Mouse (Mus musculus) fibroblast of lung, adult 2 months (primary cell): Measurements from ENCODE around the gene Cadps2.

ENCODE experiments used
- DNase-seq: peaks from one replicate; pipeline ENCODE4 v3.0.0-alpha.2; 2011; ENCODE audit warnings: low read depth

Gene Cadps2

GRCm38 (mm10) chr6:23523710-23524109 lies 315.5 kb downstream of the Cadps2 start:
- DNase-seq: no peak

DNA sequence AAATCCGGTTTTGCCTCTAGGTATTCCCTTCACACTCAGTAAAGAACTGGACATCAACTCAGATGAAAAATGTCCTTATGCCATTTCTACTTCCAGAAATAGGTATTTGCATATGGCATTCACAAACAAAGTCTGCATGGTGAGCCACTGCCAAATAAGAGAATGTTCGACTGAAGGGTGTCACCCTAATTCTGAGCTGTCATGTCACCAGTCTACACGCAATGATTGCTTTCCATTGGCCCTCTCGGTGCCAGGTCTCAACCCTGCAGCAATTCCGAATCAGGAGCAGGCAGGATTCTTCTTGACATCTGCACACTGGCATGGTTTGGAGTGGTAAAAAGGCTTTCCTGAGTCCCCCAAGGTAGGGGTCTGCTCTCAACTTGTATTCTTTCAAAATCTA lies 316.7 kb downstream of the Cadps2 start:
- no peak for DNase-seq

DNA sequence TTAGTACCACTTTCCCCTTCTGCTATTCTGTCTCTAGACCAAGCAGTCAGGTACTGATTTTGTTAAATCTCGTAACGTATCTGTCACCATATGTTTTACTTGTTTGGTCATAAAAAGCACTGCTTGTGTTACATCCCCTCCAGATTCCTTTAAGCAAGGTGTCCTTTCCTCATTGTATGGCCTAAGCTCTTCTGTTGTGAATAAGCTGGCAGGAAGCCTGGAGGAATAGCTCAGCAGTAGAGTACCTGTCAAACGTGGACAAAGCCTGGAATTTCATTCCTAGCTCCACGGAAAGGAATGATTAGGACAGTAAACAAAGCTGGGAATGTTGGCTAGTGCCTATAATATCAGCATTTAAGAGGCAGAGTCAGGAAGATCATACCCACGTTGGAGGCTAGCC lies 340.6 kb downstream of the Cadps2 start:
- DNase-seq: no peak

DNA sequence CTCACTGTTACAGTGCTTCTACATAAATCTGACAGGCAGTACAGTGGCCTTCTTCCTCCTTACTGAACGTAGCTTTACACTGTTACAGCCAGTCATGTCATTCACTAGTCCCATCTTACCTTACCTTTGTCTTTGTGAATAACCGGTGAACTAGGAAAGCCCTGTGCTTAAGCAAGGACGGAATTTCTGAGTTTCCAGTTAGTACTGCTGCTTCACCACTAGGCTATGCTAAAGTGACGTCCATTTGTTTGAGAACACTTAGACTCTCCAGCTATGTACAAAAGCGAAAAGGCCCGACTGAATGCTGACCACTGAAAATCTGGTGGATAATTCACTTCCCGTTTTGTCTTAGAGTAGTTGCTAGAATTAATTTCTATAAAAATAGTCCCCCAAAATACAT lies 347.4 kb downstream of the Cadps2 start:
- no peak for DNase-seq

DNA sequence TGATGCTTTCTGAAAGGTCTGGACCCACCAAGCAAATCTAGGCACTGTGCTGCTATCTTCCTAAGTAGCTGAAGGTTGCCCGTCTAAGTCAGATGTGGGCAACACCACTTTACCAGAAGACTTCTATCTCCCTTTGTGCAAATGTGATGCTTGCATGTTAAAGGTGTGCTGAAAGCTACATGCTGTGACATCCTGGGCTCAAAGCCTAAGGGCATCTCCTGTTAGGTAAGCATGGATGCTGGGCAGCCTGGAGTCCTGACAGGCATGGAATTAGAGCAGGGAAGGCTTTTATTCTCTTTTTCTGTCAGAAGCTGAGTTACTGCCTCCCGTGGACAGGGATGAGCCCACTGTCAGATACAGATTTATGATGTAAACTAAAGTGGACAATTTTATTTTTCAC lies 348.8 kb downstream of the Cadps2 start:
- no peak for DNase-seq

DNA sequence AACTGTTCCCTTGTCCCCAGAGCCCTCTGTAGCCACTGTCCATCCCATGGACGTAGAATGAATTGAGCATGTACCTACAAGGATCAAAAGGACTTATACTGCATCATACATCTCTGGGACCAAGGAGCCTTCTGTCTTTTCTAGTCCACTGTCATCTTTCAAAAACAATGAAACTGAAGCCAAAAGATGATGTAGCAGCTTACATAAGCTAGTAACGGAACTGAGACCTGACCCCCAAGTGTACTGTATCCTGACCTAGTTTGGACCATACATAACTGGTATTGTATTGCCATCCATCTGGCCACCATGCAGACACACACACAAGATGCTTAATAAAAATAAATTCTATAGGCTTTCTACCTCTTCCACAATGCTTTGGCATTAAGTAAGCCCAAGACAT lies 350.2 kb downstream of the Cadps2 start:
- no peak for DNase-seq

GRCm38 (mm10) chr6:23472686-23473085 lies 366.5 kb downstream of the Cadps2 start:
- no peak for DNase-seq

DNA sequence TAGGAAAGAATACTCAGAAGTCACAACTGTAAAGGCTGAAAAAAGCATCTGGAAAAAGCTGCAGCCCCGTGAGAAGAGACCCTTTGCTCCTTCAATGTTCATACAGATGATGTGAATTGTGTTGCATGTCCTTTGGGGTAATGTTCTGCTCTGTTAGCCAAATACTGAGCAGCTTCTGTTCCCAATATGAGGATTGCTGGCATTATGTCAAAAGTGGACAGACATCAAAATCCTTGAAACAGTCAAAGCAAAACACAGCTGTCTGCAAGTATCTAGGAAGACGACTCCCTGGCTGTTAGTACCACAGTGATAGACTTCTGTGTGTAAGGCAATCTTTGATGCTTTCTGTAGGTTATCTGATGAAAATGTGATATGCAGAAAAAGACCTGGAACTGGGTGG lies 367.4 kb downstream of the Cadps2 start:
- DNase-seq: no peak

DNA sequence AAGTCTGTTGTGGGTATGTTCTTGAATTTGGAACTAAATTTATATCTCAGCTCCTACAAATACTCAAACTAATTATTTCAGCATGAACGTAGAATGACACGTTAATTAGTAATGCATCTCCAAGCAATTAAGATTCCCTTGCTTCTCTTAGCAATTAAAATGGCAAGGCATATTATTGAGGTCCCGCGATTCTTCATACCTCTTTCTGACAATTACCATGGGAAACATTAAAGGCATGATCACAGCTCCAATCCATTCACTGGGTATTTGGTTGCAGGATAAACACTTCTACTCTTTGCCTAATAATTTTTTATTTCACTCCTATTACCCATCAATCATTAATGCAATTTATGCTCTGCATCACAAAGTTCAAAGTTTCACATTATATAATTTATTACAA lies 371.3 kb downstream of the Cadps2 start:
- no peak for DNase-seq

GRCm38 (mm10) chr6:23462600-23463280 lies 376.5 kb downstream of the Cadps2 start:
- no peak for DNase-seq

- peak; percentile 12 for DNase-seq
These were observed 381.5 kb downstream of the Cadps2 start for GRCm38 (mm10) chr6:23457748-23458147.

DNA sequence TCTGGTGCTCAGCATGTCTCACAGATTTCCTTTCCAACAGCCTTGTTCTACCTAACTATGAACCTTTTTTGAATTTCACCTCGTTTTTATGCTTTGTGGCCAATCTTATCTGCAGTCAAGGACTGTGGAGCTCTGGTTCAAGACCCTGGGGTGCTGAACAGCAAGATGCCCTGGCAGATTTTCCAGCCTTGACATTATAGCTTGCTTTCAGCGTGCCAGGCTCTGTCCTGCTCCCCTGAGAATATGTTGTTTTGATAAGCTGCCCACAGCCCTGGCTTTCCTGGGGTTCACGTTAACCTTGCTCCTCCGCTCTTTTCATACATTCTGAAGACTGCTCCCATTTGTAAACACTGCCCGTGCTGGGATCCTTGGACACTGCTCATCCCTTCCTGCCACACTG lies 385.3 kb downstream of the Cadps2 start:
- DNase-seq: no peak

- DNase-seq: no peak
These were observed 399.3 kb downstream of the Cadps2 start for GRCm38 (mm10) chr6:23439897-23440296.

GRCm38 (mm10) chr6:23410256-23411049 lies 428.8 kb downstream of the Cadps2 start:
- no peak for DNase-seq

- no peak for DNase-seq
These were observed 445.1 kb downstream of the Cadps2 start for GRCm38 (mm10) chr6:23394131-23394530.

GRCm38 (mm10) chr6:23392711-23393110 lies 446.5 kb downstream of the Cadps2 start:
- no peak for DNase-seq

- DNase-seq: no peak
These were observed 452.5 kb downstream of the Cadps2 start for GRCm38 (mm10) chr6:23386711-23387110.

DNA sequence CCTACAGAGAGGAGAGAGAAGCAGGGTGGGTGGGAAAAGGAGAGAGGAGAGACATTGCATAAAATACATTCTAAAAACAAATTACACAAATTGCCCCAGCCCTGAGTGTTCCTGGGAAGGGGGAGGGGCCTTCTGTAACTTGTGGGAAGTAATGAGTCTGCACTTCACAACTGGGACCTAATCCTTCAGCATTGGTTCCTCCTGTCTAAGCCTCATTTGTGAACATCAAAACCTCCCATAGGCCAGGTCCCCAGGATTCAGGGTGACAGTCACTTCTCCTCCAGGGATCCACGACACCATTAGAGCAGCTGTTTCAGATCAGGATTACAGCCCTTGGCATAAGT lies 456.2 kb downstream of the Cadps2 start:
- DNase-seq: no peak

DNA sequence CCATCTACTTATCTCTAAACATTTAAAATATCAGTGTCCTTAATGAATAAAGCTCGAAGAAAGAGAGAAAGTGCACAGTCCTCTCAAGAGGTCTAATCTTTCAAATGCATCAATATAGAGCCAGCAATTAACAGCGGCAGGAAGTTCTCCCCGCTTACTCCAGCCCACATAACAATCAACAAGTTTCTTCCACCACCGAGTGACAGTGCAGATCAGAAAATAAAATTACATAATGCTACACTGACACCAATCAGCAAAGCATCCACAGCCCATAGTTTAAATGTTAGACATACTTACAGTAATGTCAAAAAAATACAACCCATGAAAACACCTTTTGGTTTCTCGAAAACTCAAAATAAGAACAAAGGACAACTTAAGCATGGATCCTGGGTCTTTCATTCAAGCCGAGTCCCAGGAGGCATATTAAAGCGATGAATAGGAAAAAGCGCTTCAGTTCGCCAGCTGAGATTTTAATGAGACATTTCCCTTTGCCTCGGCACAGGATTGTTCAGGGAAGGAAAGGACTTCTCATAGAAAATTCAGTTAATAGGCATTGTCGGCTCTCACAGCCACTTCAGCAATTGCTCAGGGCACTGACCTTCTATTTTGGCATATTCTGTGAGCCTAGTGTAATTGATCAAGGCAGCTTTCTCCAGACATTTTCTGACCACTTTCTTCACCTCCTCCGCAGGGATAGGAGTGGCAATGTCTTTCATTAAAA lies 456.8 kb downstream of the Cadps2 start:
- no peak for DNase-seq

DNA sequence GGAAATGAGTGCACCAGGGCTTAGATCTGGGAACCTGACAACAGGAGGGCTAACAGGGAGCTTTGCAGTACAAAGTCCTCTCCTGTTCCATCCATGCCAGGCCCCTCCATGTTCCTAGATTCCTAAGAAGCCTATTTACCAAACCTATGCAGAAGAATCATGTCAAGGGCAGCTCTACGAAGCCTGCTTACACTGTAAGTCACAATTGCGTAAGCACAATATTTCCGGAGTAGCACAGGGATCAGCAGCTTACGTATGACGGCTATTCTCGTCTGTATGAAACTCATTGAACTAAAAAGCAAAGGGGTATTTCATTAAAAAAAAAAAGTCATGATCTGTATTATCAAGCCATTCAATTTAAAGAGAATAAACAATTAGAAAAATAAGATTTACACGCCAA lies 462.9 kb downstream of the Cadps2 start:
- no peak for DNase-seq

- DNase-seq: no peak
These were observed 477.3 kb downstream of the Cadps2 start for GRCm38 (mm10) chr6:23361842-23362451.

DNA sequence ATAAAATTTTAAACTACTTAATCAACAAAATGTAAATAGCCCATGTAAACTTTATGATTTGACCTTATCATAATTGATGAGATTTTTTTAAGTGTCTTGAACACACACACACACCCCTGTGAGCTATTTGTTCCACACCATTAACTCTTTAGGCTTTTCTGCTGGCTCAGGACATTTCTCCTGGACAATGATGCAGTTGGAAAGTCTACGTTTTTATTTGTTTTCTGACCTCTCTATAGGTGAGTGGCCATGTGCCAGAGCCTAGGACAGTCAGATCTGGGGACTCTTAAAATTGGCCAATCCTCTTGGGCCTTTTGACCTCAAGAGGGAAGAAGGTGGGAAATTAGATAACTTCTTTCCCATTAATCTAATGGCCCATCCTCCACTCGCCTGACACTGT lies 478.6 kb downstream of the Cadps2 start:
- DNase-seq: no peak

GRCm38 (mm10) chr6:23356141-23356540 lies 483.1 kb downstream of the Cadps2 start:
- no peak for DNase-seq
